Mouse (Mus musculus): ENCODE data around the gene Gabrg1.

Gabrg1 gene

GRCm38 (mm10) chr5:70842192-70843095 is at the start of gene Gabrg1:
TSS of gene Gabrg1 (minus strand) at chr5:70842617.
- in situ Hi-C loops (cut with MboI, MseI), result no loop called here

- in situ Hi-C loops (cut with MboI, MseI), result no loop called here
These were observed 41.6 kb upstream of the Gabrg1 start for GRCm38 (mm10) chr5:70884026-70884425.

GRCm38 (mm10) chr5:70870081-70870480 is 27.7 kb upstream of the Gabrg1 start:
- in situ Hi-C loops (cut with MboI, MseI), result no loop called here

GRCm38 (mm10) chr5:70843096-70843734 is 798 bp upstream of the Gabrg1 start:
- in situ Hi-C loops (cut with MboI, MseI), result no loop called here

- in situ Hi-C loops (cut with MboI, MseI), result no loop called here
These were observed 23.7 kb downstream of the Gabrg1 start for GRCm38 (mm10) chr5:70818681-70819080.

- in situ Hi-C loops (cut with MboI, MseI), result loop anchor here (5.0 kb wide), 1 partner anchor 99 kb away; no protein-coding TSS in a partner anchor
These were observed 106.3 kb downstream of the Gabrg1 start for GRCm38 (mm10) chr5:70736156-70736555.

- in situ Hi-C loops (cut with MboI, MseI), result no loop called here
These were observed 138.1 kb downstream of the Gabrg1 start for GRCm38 (mm10) chr5:70704361-70704760.
